9 mouse cellular contexts compared by ENCODE assay signal in genomic region chr5:143423899-143424519, GRCm38 (mm10). TPM values are rescaled to one million over a fixed set of nuclear protein-coding genes. Genes with fewer than 3 reads are reported as not detected.
A peak's percentile ranks its signal among the peaks of the same experiment; 100 is the strongest.
DNase-seq lines count a peak whose midpoint lies in the region; ATAC-seq and TF ChIP-seq lines count a peak whose summit lies in the region.
"Had no signal": no experiment of that assay in that cellular context is flagged by ENCODE, and none has a peak within 500 bp of the region (broad histone marks: within the 10 kb centered on the region; RNA-seq: fewer than 3 reads in every experiment).

No protein-coding gene starts in this region.

- no peak for TF ChIP-seq CTCF in thymus, adult 2 months (IDR thresholded peaks at IDR 0.05; ENCODE audit: borderline replicate concordance, control insufficient read depth, extremely low read depth, insufficient read depth, low read length, poor library complexity)

- peak; percentile 88 for ATAC-seq in megakaryocyte-erythroid progenitor cell, adult 5-6 weeks (replicated peaks; ENCODE audit: low FRiP score, low TSS enrichment, poor library complexity, severe bottlenecking)

- WGBS in thymus, adult 2 months, result 15% methylated on average over 6 of the region's 6 CpGs

- peak; percentile 20 to 54 for DNase-seq in left cerebral cortex, adult 18-20 months (ENCODE audit: low spot score in 2 of 2)
- DNase-seq in left cerebral cortex, adult 8-10 months (ENCODE audit: low spot score in 2 of 2), result no peak
- DNase-seq in T-cell, adult 2 months (ENCODE audit: low spot score), result peak; percentile 65
- DNase-seq in cerebellum, postnatal 36 days, result peak; percentile 55 to 66
- peak; percentile 62 to 83 for DNase-seq in heart, postnatal 10 days
- peak; percentile 29 to 41 for DNase-seq in layer of hippocampus, postnatal 14 days (ENCODE audit: low spot score in 2 of 2)
- DNase-seq in thymus, adult 2 months, result peak; percentile 61

- intact Hi-C loops in heart, postnatal 10 days (cut with DNase I), result loop anchor here (5.0 kb wide), 2 partner anchors 52 to 92 kb away; no protein-coding TSS in a partner anchor

- H3K27me3 ChIP-seq in thymus, adult 2 months (ENCODE audit: control insufficient read depth, insufficient read depth, low read length), result no peaks in the 10 kb centered on the region

- no peak overlapping the region for H3K27ac ChIP-seq in thymus, adult 2 months (ENCODE audit: control insufficient read depth, insufficient read depth, low read length)

- H3K4me1 ChIP-seq in thymus, adult 2 months (replicated peaks; ENCODE audit: control insufficient read depth, insufficient read depth, low read length), result no peaks in the 10 kb centered on the region

- H3K36me3 ChIP-seq in thymus, adult 2 months (ENCODE audit: control insufficient read depth, insufficient read depth, low read length), result peaks cover 13% of the 10 kb centered on the region; the same call in 1 of the 2 replicates

- no peak overlapping the region for H3K4me3 ChIP-seq in thymus, adult 2 months (ENCODE audit: control insufficient read depth, insufficient read depth, low read length)
- H3K4me3 ChIP-seq: erythroblast, embryonic 14.5 days had no signal

- TF ChIP-seq POLR2A in thymus, adult 2 months (IDR thresholded peaks at IDR 0.05; ENCODE audit: control insufficient read depth, extremely low read depth, insufficient read depth, low read length, poor library complexity), result no peak

RNA-seq across cellular contexts. Expression of gene Kdelr2, which starts 20.4 kb away (rescaled TPM):
- 10 to 100 TPM; 37.4 to 39.9 TPM for total RNA-seq in left cerebral cortex, adult 18-20 months (2021)
- 10 to 100 TPM; 32.1 to 39.5 (median 34.3) TPM for total RNA-seq in left cerebral cortex, adult 8-10 months (2022)
- total RNA-seq in heart, postnatal 10 days (2021), result 10 to 100 TPM; 84.3 to 93.6 TPM
- 10 to 100 TPM; 42.9 to 49.7 TPM for total RNA-seq in layer of hippocampus, postnatal 14 days (2021)
- total RNA-seq in megakaryocyte-erythroid progenitor cell, adult 5-6 weeks (2014; fragmentation: Nextera tagmentation), result 50.5 and 62.6 TPM in 2 replicates
- 70.8 and 84.3 TPM in 2 replicates for total RNA-seq in megakaryocyte-erythroid progenitor cell, adult 5-6 weeks (2017)
- polyA plus RNA-seq in thymus, adult 2 months (2012; rRNA removed), result 60.9 and 61.6 TPM in 2 replicates

RNA-seq across cellular contexts. Expression of gene Daglb, which starts 40.4 kb away (rescaled TPM):
- 10 to 100 TPM; 31.9 to 33.1 TPM for total RNA-seq in left cerebral cortex, adult 18-20 months (2021)
- total RNA-seq in left cerebral cortex, adult 8-10 months (2022), result 10 to 100 TPM; 33.6 to 41.6 (median 36.8) TPM
- total RNA-seq in heart, postnatal 10 days (2021), result 1 to 10 TPM; 7.9 to 8.8 TPM
- total RNA-seq in layer of hippocampus, postnatal 14 days (2021), result 10 to 100 TPM; 22.8 to 22.9 TPM
- 15.7 and 23.9 TPM in 2 replicates for total RNA-seq in megakaryocyte-erythroid progenitor cell, adult 5-6 weeks (2014; fragmentation: Nextera tagmentation)
- total RNA-seq in megakaryocyte-erythroid progenitor cell, adult 5-6 weeks (2017), result 10.3 and 12.4 TPM in 2 replicates
- 10.8 and 11.3 TPM in 2 replicates for polyA plus RNA-seq in thymus, adult 2 months (2012; rRNA removed)

Comparison
In these comparisons a context has a peak if more than half of its experiments do, and no peak if none do; other contexts are left out.
1. DNase-seq: peak in left cerebral cortex, adult 18-20 months (2 of 2), T-cell, adult 2 months (single experiment), cerebellum, postnatal 36 days (2 of 2), heart, postnatal 10 days (2 of 2), layer of hippocampus, postnatal 14 days (2 of 2) and thymus, adult 2 months (single experiment); none in left cerebral cortex, adult 8-10 months (0 of 2).